Mouse (Mus musculus) hematopoietic stem cell, adult 5-6 weeks (primary cell): ENCODE measurements around the gene Gimap1. TPM values are rescaled to one million over a fixed set of nuclear protein-coding genes. Genes with fewer than 3 reads are reported as not detected.

Experiments
- ATAC-seq, 2 experiments: fragments of 125-278 bp in 1 of 2; replicated peaks in 1 of 2; 2 replicates each; pipeline ENCODE4 v1.8.0; 2016 to 2017; ENCODE audit warnings: inconsistent platforms in 2 of 2, mild to moderate bottlenecking in 2 of 2, moderate number of reproducible peaks in 2 of 2, low read depth in 1 of 2, moderate TSS enrichment in 1 of 2; ENCODE audit not compliant: low FRiP score in 2 of 2, poor library complexity in 2 of 2, severe bottlenecking in 2 of 2, insufficient read depth in 1 of 2, low TSS enrichment in 1 of 2
- total RNA-seq: library from RNA; stranded (forward); fragments of 172-1452, 232-1000 nt; gene quantifications from 2 replicates; pipeline ENCODE4 v1.2.3, GENCODE M21; 2017

The Gimap1 gene
- total RNA-seq, 1 experiment from 2014 or later: 122 TPM

DNA sequence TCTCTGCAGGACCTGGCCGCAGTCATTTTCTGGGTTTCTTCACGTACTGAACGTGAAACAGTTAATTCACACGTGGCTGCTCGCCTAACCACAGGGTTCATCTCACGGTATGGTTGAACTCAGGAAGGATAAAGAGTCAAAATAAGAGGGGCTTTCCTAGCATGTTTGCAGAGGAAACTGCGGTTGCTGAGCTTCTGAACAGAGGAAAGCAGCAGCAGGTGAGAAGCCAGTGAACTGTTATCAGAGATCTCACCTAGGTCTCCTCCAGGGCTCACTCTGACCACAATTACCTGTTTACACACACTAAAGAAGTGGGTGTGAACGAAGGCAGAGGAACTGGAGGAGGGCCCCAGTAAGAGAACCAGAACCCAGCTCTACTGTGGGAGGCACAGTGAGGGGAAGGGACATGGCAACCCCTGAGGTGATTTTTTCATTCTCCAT is 6.0 kb upstream of the Gimap1 start:
- ATAC-seq: peak; percentile 80

DNA sequence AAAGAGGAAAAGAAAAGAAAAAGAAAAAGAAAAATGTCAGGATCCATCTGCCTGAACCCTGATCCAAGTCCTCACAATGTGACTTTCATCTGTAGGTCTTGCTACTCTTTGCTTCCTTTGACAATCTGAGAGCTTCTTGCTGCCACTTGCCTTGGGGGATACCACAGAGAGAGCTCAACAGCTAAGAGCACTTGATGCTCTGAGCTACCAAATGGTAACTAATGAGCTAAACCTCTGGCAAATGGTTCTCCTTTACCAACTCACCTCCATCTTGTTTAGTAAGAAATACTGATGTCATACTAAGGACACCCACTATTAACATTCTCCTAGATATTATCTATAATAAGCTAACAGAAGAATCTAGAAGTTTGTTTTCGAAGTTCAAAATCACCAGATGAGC is 5.2 kb upstream of the Gimap1 start:
- ATAC-seq: no peak

DNA sequence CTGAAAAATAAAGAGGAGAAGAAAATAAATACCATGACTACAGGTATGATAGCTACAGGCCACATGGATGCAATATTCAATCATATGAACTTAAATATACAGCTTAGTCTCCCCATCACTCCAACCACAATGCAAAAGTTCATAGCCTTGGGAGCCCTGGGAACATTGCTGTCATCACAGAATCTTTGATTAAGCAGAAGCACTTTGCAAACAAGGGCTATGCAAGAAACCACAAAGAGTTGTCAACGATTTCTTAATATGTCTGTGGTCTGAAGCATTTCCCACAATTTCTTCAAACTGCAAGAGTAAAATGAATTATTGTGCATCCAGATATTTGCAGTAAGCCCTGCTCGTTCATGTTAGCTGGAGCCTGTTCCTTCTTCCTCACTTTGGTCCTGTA is 1.8 kb upstream of the Gimap1 start:
- ATAC-seq: peak in 1 of 2 experiments; percentile 4; a peak in 1 of 4 replicates

DNA sequence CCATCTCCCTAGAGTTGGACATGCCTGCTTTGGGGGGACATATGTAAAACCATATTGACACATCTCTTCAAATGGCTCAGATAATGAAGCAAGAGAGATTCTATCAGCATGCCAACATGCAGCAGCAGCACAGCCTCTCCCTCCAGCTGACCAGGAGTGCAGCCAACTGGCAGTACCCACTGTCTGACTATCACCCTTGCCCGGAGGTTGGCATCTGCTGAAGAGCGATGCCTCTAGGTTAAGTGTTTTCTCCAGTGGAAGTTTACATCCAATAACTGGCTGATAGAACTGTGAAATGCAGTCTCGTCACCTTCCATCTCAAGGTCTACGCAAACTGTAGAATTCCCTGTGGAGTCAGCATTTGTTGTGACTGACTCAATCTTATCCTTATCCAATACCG is 1.2 kb upstream of the Gimap1 start:
- ATAC-seq: no peak

DNA sequence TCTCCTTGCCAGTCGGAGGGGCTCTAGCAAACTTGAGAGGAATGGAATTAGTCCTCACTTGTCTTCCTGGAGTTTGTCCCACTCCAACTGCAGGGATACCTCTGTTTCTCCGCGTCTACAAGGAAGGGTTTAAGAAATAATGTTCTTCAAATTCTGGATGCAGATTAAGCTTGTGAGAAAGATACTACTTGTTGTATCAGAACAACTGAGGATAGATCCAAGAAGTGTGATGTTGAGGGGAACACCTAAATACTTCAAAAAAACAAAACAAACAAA is 864 bp downstream of the Gimap1 start:
- ATAC-seq: no peak

DNA sequence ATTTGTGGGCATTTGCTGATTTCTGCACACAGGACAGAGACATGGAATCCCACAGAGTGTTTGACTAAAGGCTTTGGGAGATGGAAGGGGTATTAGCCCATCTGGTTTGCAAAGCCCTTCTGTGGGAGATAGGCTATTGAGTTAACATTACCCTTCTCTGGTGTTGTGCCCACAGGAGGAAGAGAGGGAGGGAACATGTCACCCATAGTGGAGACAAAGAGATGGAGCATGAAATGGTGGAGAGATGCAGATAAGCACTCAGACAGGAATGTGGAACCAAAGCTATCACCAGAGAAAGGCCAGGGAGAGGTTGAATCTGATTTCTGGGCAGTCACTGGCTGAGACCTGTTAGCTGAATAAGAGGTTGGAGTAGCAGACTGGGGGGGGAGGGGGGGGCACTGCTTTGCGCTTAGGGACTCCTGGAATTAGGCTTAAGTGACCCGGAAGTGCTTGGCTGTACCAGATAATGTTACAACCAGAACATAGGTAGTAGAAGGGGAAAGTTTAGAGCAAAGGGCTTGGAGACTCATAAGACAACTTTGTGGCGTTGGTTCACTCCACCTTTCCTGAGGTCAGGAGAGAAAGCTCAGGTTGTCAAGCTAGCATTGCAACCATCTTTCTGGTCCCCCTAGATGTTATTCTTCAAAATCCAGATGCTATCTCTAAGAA is 1.8 kb downstream of the Gimap1 start:
- ATAC-seq: no peak

DNA sequence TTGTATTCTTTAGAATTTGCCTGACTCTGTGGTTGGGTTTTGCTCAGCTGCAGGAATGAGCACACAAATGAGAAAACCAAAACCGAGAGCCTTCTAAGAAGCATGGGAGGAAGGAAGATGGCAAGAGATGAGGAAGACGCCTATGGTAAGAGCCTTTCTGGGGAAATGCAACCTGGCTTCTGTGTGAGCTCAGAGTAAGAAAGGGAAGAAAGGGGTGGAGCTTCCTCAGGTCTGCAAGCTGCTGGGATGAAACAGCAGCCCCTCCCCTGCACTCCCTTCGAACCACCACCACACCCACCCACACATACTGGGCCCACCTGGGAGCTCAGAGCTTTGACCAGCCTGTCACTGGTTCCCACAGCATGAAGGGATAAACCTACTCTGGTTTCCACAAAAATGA is 2.4 kb downstream of the Gimap1 start:
- ATAC-seq: no peak

DNA sequence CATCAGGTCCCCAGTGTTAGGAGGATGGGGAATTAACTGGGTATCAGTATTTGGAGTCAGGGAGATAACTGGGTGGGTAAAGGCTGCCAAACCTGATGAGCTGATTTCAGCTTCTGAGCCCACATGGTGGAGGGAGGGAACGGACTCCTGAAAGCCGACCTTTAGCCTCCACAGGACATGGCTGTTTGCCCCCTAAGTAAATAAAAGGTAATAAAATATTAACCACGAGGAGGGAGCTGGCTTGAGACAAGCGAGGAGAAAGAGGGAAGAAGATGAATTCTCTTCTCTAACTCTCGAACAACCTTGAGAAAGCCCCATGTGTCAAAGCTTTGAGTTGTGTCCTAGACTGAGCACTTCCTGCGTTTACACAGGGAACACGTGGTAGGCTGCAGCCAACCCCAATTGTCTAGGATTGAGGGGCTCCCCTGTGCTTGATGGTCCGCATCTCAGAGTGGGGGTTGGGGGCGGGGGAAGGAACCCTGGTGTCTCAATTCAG is 2.9 kb downstream of the Gimap1 start:
- ATAC-seq: no peak

DNA sequence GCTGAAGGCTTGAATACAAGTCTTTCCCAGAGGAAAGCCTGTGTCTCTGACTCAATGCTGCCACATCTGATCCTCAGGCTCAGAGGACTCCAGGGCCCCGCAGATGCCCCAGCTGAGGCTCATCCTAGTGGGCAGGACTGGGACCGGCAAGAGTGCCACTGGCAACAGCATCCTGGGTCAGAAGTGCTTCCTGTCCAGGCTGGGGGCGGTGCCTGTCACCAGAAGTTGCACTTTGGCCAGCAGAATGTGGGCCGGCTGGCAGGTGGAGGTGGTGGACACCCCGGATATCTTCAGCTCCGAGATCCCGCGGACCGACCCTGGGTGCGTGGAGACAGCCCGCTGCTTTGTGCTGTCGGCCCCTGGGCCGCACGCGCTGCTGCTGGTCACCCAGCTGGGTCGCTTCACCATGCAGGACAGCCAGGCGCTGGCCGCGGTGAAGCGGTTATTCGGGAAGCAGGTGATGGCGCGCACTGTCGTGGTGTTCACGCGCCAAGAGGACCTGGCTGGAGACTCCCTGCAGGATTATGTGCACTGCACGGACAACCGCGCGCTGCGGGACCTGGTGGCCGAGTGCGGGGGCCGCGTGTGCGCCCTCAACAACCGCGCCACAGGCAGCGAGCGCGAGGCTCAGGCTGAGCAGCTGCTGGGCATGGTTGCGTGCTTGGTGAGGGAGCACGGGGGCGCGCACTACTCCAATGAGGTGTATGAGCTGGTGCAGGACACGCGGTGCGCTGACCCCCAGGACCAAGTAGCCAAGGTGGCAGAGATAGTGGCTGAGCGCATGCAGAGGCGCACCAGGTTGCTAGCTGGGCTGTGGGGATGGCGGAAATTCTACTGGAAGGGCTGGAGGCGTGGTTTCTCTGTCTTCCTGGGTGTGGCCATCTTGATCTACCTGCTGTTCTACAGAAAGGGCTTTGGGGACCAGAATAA is 3.8 kb downstream of the Gimap1 start:
- ATAC-seq: no peak

DNA sequence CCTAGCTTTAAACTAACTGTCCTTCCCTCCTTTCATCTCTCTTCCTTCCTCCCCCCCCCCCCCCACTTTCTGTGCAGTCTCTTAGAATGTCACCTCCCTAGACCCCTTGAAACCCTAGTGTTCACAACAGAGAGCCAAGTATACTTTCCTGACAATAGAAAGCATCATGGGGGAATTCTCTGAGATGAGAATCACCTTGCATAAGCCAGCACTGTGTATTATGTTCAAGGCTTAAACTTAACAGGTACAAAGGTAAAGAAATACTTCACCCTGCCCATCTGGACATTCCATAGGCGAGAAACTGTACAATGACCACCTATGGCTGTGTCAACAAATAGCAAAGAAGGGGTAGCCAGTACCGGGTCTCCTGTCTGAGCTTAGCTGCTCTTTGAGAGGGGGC is 6.6 kb downstream of the Gimap1 start:
- ATAC-seq: no peak

DNA sequence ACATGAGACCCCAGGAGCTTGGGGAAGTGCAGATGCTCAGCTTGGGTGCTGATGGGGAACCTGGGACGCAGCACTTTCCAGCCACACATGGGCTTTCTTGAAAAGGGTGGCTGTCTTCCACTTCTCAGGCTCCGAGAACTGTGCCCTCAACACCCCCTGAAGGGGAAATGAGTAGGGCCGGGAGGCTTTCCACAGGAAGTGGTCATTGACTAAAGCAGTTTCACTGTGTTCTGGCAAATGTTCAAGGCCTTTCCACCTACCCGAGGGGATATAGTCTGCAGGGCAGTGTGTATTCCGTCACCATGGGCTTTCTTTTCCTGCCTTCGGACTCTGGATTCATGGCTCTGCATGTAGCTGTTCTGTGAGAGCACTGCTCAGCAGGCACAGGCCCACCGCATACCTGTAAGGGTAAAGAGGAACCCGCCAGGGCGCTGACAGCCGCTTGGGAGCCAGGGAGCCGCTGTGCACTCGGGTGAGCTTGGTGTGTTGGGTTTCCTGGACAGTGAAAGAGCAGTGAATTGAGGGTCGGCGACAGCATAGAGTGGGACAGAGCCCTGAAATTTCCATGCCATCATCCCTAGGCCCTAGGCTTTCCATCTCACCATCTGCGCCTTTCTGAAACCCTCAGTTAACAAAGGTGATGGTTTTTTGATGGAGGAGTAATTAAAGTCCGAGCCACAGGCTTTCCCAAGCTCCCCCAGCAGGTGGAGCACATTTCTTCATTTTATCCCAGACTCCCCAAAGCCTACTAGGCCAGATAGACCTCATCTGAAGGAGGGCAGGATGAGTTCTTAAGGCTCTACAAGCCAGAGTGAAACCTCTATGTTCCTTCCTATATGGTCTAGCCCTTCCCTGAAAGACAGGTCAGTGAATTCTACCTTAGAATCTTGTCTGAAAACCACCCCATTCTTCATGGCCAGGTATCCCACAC is 7.4 kb downstream of the Gimap1 start, which contains the start of gene Gimap5:
Gene Gimap5, plus strand, starts transcription at position 239 of the 931 bp plus-strand sequence.
- ATAC-seq: peak; percentile 80 to 85

DNA sequence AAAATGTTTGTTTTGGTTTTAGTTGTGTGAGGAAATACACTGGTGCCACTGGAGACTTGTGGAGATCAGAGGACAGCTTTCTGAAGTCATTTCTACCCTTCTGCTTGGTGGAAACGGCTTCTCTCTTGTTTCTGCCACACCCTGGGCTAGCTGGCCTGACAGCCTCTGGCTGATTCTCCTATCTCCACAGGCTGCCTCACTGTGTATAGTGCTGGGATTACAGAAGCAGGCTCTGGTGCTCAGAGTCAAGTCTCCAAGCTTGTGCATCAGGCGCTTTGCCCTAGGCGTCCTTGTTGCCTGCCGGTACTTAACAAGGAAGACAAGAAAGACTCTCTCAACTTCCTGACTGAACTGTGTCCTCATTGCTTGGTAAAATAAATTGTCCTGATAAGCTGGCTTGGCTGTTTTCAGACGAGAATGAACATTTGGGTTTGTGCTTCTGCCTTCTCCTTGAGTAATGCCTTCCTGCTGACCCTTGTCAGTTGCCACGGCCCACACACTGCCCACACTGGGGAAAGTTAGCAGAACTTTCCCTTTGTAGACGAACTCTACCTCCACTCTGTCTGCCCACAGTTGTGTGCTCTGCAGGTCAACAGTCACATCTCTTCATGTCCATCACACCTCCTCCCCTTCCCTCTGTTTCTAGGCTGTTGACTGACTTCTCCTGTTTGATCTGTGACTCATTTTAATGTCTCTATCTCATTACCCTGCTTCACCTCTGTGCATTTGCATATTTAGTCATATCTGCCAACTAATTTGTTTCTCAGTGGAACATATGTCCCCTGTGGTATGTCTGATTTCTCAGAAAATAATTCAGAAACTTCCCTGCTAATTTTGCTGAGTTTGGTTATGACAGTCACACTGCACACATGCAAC is 8.5 kb downstream of the Gimap1 start:
- ATAC-seq: no peak

DNA sequence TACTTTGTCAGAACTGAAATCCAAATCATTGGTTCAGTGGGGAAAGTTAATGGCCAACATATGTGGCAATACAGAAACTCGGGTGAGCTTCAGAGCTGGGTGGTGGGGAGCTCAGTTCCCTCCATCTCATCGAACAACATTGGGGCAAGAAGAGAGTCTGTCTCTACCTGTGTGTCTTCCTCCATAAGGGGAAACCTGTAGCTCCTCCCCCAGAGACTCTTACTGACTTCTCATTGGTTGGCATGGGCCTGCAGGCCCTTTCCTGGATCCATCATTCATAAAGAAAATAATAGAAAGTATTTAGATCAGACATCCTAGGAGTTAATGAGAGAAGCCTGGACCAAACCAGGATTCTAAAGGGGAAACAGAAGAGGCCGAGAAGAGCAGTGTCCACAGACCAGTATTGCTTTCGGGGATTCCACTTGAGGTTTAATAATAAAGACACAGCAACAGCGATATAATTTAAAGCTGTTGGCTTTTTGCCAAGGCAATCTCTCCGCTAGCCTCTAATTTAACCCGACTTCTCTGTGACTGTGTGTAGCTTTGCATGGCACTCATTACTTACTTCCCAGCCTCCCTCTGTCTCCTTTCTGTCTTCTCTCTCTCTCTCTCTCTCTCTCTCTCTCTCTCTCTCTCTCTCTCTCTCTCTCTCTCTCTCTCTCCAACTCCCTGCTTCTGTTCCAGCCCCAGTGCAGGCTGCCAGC is 24.9 kb downstream of the Gimap1 start:
- no peak for ATAC-seq

DNA sequence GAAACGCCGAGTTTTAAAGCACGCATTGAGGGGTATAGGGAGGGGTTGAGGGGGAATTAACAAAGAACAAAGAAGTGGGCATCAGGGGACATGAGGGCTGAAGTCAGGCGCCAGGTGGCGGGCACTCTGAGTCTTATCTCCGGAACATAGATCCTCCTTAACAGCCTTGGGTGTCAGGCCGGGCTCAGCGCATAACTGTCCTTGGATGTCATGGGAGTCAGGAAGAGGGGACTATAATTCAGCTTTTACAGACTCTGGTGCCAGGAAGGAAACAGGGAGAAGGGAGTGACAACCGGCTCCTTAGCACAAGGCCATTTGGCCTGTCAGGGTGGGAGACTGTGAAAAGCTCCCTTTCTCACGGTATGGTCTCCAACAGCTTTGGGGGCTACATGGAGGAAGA is 25.6 kb downstream of the Gimap1 start:
- no peak for ATAC-seq

DNA sequence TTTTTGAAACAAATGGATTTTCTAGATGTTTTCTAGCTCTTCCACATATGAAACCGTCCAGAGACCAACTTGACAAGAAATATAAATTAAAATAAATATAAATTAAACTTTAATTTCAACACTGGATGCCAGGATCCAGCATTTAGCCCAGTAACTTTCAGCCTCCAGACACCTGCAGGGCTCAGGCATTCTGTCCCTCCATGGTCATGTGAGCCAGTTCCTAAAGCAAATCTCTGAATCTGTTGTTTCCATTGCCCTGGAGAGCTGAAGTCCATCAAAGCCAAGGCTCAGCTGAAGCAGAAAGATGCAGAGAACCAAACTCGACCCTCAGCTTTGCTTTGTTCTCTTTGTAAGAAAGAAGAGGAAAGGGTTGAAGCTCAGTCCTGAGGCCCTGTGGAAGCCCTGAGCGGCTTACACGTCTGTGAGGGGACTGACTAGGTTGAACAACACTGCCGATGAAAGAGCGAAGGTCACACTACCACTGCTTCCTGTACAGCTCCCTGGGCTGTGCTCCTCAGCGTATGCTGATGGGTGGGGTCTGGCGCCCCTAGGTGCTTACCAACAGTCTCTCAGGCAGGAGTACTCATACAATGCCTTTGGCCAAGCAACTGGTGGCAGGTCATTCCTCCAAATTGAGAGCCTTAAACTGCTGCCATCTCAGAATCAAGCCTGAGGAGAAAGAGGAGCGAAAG is 29.5 kb downstream of the Gimap1 start:
- ATAC-seq: 0 out of 4 replicates have a peak, but pooled peaks of 1 of the 2 experiments have one; percentile 17

DNA sequence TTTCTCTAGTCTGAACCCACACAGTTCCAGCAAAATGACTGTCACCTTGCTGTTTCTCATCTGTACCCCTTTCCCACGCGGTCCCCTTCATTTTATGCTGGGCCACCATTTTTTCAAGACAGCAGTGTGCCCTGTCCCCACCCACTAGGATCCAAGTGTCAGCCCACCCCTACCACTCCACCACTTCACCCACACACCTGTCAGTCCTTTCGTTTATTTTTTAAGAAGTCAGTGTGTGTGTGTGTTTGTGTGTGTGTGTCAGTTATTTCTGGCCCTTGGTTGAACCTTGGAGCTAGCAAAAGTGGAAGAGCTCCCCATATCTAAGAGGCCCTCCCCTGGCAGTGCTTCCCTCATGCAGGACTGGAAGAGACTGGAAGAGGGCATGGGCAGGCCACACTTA is 30.1 kb downstream of the Gimap1 start:
- ATAC-seq: no peak
